Mouse (Mus musculus) thymus, postnatal 10 days (tissue): ENCODE results near the gene Gm27027.
A peak's percentile ranks its signal among the peaks of the same experiment; 100 is the strongest.

Experiments
- DNase-seq, 2 experiments: peaks; one replicate each; pipeline ENCODE4 v3.0.0; 2021; ENCODE audit warnings: low spot score in 2 of 2

Gene Gm27027

DNA sequence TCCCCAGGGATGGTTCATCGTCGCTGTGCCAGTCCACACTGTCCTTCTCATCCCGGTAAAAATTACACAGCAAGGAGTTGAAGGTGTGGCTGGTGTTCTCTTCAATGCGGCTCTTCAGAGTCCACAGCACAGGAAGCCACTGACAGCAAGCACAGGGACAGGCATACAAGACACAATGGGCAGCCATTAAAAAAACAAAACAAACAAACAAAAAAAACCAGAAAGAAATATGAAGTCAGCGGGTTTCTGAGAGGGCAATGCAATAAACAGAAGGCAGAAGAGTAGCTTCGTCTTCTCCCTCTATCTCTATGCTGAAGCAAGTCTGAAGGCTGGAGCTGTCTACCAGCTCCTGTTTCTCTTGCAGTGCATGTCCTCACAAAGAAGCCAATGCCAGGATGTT lies at the start of gene Gm27027:
TSS of gene Gm27027 (minus strand) at position 101 of the 400 bp plus-strand sequence.
- no peak for DNase-seq

DNA sequence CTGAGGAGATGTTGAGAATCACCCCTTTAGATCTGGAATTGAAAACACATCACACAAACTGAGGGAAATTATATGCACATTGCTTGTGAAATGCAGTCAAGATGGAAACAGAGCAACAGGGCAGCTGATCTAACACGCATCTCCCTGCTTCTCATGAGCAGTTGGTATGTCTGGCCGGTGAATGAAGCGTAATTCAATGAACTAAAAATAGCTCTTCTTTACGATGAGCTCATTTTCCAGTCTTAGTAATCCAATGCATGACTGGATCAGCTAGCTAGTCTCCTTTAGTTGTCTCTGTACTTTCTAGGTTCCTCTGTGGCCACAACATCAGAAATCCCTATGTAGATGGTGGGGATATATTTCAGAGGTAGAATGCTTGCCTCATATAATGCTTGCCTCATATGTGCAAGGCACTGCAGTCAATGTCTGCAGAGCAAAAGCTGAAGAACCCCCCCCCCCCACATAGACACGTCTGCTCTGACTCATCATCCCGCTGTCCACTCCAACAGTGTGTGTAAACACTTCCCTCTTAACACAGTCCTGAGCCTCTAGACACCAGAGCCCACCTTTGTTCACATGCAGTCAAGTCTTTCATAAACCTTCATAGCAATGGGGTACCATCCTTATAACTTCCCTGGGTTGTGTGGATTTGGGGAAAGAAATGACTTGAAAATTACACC lies 49.4 kb upstream of the Gm27027 start:
- no peak for DNase-seq

DNA sequence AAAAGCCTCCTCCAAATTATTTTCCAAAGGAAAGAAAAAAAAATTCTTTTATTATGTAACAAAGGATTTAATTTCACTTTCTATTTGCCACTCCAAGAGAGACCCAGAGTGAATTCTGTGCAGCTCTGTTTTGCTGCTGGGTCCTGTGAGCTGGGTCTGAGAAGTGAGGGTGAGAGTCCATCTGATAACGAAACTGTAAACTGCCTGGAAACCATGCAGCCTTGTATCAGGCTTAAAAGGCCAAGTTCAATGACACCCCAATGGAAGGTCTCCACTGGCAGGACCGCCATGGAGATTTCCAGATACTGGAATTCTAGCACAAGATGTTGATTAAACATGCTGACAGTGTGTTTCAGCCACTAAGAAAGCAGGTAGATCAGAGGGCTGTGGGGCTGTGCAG lies 48.0 kb upstream of the Gm27027 start:
- DNase-seq, result no peak

DNA sequence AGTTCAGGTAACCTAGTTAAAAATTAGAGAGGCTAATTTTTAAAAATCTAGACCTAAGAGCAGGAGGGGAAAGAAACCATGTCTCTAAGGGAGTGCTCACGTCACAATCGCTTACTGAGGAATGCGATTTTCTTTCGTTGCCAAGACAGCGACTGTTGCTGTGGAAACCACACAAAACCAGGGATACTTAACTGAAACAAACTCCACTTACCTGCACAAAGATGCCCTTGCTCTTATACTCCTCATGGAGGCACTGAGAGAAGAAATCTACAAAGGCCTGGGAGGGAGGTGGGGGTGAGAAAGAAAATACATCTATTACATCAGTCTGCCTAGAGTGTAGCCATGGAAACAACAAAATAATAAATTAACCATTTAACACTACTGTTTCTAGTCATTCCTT lies 47.5 kb upstream of the Gm27027 start:
- no peak for DNase-seq

DNA sequence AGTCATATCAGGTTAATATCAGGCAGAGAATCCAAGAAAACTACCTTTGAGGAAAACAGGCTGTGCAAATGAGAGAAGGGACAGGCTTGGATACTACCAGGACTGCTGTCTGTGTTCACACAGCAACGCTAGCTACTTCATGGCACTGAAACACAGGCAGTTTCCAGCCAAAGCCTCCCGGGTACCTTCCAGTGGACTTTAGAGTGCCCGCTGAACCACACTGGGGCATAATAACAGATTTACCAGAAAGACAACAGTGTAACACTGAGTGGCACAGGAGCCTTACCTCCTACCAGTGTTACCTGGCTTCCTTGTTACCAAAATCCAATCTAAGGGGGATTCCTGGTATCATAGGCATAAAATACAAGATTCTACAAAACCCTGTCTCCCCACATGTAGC lies 46.3 kb upstream of the Gm27027 start:
- no peak for DNase-seq

DNA sequence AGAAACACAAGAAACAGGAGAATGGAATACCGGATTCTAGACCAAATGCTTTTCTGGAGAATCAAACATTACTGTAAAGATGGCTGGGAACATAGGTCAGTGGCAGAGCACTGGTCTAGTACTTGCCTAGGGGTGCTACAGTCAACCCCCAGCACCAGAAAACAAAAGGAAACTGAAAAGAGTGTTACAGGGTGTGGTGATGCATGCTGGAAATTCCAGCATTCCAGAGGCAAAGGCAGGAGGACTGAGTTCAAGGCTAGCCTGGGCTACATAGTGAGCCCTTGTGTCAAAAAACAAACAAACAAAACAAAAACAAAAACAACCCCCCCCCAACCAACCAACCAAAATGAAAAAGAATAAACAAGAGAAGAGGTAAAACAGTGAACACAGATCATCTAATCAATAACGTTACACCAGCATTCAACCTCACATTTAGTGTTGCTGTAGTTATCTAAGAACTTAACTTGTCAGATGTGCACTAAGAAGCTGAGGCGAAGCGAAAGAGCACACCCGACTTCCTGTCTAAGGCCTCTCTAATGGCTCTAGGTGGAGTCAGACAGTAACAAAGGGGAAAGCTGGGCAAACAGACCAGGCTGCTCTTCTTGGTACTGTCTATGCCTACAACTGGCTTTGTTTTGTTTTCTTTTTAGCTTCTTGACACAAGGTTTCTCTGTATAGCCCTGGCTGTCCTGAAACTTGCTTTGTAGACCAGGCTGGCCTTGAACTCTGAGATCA lies 44.4 kb upstream of the Gm27027 start:
- no peak for DNase-seq

DNA sequence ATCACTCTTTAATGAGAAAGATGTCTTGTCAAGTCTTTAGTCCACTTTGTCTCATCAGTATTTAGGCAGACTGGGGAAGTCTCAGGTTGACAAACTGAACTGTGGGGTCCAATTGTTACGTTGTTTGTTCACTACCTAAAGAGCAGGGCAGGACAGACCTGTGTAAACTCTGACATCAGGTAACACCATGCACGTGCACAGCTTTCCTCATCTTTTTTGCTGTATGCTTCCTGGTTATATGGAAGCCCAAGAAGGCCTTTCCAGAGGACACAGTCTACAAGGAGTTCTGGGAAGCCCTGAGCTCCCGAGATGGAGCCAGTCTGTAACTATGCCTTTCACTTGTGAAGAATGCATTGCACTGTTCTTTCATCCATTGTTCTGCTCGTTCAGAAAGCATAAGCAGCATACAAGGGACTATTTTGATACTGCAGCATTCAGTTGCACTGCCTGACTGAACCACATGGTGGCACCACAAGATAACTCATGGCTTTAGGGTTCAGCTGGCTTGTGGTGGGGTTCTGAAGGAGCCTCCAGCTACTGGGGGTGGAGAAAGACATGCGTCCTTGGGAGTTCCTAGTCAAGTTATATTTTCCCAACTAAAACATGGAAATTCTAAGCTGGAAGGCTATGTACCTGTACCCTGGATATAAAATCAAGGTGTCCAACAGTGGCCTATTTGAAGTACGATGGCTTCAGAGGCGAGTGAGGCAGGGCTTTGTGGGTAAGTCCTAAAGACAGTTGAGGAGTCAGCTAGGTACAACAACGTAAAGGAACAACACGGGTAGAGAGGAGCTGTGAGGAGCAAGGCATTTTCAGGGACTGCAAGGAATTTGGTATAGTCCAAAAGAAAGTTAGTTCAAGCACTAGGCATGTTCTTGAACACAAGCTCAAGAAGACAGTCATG lies 39.5 kb upstream of the Gm27027 start:
- peak; percentile 20 to 51 for DNase-seq

DNA sequence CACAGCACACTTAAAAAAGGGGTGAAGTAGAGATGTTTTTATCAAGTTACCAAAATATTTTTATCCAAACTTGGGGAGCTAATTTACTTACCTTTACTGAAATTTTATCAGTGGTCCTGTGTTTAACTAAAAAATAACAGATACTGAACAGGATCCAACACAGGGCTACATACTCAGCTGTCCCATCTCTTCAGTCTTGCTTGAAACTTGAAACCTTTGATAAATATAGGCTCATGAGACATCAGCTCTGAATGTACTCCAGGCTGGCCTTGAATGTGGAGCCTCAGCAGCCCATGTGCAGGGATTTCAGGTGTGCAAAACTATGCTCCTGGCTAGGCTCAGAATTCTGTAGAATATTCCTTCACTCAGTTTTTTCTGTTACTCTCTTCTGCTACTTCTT lies 34.4 kb upstream of the Gm27027 start:
- no peak for DNase-seq

DNA sequence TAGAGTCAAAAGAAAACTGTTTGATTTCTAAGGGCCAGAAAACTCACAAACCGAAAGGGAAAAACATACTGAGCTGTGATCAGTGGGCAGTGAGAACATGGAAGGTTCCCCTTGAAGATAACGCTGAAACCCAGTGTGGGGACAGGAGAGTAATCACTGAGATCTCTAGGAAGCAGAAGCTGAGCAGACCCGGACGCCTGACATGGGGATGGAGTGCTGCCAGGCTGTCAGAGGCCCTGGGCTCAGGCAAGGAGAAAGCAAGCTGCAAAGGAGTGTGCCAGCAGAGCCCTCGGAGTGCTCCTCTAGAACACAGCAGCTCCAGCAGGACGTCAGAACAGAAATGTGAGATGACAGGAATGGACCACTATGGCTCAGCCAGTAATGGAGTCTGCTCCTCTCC lies 28.5 kb upstream of the Gm27027 start:
- DNase-seq, result no peak

DNA sequence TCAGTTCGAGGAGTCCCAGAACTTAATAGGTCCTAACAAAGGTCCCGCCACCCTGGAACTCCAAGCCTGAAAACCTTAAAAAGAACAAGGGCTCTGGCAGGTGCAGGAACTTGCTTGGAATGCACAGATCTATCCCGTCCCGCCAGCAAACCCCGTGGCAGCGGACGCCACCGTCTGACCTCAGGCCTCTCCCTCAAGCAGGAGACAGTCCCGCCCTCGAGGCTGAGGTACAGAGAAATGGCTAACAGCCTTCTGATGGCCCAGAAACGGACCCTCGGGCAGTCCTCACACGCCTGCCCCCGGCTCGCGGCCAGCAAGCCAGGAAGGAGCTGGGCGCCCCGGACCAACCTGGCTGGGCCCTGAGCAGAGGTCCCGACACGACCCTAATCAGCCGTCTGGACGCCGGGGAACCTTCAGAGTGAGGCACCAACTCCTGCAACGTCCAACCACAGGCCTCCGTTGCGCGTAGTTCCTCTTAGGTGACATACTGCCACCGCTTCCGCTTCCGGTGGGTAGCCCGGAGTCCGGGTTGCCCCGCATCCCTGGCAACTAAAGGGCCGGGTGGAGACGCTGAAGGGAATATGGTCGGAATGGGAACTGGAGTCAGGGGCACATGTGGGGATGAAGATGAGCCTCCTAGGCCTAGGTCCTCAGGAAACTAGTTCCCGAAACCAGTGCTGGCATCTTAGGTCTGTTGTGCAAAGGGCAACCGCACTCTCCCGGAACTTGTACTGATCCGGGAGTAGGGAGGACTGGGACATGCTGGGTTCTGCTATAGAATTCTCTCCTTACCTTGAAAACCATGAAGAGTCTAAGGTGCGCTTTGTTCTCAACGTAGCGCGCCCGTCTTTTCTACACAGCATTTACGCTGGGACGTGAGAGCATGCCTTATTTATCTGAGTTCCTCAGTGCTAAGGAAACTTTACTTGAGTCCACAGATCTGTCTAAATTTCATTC lies 14.5 kb upstream of the Gm27027 start, which contains the start of gene Alkbh3:
TSS of gene Alkbh3 (minus strand) at position 473 of the 957 bp plus-strand sequence.
- peak; percentile 84 to 89 for DNase-seq

DNA sequence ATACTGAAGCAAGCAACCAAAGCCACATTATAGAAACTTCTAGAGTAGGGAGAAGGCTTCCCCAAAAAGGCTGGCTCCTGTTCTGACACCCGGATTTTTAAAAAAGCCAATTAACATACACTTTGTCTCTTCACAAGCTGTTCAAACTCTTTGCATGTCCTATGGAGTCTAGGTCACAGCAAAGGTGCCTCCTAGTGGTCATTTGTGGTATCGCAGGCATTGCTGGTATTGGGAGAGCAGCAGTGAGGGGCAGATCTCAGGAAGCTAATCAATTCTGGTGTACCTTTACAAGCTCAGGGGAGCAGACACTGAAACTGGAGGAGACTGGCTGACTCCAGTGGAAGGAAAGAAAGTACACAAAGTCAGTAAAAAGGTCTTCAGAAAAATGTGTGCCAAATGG lies 6.2 kb upstream of the Gm27027 start:
- DNase-seq, result peak; percentile 42 to 81

DNA sequence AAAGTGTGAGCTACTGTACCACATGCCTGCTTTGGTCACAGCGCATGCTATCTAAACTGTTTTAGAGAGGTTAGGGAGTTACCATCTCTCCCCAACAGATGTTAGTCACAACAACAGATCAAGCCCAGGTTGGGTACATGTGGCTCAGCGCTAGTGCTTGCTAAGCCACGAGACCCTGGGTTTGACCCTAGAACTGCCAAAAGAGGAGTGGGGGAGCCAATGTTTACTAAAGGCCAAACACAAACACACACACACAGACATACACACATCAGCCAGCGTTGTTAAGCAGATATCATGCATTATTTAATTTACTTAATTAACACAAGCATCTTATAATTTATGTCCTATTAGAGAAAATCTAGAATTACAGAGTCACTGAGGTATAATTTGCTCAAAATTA lies 5.8 kb upstream of the Gm27027 start:
- DNase-seq, result no peak

DNA sequence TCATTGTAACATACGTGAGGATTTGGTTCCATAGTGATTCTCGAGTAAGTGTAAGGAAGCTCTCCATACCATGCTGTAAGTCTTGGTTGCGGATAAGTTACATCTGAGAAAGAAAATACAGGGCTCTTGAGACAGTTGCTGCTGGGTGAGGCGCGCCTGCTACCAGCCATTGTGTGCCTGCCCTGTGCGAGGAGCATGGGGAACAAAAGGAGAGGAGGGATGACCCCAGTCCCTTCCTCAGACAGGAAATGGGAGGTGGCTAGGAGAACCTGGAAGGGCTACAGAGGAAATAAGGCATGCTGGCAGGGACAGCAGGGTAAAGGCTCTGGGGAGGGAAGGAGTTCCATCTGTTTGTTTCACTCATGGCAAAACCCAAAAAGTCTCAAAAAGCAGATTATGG lies 5.3 kb upstream of the Gm27027 start:
- no peak for DNase-seq

DNA sequence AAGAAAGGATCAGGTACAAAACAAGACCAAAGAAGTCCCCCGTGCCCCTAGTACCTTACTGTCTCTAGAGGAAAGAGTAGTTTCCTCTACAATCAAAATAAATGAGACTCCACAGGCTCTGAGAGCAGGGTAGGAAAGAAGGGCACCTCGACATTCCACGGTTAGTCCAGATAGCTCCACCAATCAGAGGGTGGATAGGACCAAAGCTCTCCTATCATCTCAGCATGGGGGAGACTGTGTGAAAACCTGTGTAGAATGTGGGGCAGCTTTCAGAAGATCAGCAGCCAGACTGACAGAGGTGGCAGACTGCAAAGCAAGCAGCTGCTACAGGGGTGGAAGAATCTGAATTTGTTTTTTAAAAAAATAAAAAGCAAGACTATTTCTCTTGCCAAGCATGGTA lies 3.3 kb downstream of the Gm27027 start:
- DNase-seq, result no peak

DNA sequence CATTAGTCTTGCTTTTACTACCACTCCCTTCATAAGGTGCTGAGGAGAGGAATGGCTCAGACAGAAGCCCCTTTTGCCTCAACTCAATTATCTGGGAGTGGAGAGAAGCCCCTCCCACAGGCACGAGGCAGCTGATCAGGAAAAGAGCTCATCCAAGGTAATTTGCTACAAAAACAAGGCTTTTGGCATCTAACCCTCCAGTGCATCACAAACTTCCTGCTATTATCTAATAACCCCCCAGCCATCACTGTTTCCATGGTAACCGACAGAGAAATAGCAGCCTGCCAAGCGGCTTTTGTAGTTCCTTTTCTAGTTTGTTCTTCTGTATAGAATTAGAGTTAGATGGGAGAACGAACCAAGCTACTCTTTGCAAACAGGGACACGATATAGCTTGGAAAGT lies 3.9 kb downstream of the Gm27027 start:
- DNase-seq, result no peak

DNA sequence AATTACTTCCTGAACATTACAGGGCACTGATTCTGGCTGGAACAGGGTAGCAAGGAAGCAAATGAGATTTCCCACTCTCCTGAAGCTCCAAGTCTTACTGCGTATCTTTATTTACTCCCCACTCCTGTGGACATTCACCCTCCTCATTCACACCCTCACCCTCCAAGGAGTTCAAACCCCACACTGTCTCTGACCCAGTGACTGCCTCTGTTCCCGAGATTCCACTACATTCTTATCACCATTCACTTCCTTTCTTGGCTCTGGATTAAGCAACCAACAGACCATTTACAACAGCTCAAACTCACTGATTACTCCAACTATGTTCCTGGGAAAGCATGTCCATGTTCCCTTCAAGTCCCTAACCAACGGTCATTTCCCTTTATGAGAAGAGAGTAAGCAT lies 4.8 kb downstream of the Gm27027 start:
- no peak for DNase-seq

DNA sequence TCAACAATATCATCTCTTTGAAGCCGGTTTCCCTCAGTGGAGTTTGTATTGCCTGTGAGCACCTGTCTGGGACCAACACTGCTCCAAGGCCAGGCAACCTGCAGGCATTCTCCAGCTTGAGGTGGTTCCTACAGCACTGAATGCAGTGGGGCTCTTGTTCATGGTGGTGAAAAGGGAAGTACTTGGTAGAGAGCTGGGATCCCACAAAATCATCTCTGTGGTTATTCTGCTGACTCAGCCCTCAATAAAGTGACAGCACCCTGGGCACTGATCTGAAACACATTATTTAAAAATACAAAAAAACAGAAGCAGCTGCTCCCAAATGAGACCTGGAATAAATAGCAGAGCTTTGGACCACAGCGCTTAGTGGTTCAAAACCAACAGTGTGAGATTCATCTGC lies 7.7 kb downstream of the Gm27027 start:
- DNase-seq, result no peak

DNA sequence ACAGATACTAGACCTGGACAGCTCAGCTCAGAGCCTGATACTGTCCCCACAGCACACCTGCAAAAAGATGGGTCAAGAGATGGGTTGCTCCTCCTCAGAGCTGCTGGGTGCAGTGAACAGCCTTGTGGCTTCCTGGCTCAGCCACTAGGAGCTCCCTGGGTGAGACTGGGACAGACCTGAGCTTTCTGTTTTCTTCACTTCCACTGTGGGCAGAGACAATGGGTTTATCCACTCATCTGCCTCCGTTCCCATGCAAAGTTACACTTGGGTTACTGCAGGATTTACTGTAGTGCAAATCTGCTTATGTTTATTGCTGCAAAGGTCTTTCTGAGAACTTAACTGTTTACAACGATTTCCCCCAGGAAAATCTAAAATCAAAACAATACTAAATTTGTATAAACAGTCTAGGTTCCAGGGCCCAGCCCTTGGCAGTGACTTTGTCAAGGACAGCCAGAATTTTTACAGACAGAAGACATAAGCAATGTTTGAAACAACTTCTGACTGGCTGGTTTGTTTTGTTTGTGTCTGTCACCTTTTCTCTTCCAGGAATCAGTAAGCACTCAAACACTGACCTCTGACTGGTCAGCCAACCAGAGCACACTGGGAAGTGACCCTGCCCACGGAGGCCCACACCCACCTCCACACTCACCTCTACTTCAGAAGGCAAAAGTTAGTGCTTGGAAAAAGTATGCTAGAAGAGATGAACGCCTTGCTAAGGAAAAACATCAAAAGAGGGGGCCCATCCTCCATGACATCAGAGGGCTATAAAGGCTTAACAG lies 13.5 kb downstream of the Gm27027 start:
- no peak for DNase-seq

DNA sequence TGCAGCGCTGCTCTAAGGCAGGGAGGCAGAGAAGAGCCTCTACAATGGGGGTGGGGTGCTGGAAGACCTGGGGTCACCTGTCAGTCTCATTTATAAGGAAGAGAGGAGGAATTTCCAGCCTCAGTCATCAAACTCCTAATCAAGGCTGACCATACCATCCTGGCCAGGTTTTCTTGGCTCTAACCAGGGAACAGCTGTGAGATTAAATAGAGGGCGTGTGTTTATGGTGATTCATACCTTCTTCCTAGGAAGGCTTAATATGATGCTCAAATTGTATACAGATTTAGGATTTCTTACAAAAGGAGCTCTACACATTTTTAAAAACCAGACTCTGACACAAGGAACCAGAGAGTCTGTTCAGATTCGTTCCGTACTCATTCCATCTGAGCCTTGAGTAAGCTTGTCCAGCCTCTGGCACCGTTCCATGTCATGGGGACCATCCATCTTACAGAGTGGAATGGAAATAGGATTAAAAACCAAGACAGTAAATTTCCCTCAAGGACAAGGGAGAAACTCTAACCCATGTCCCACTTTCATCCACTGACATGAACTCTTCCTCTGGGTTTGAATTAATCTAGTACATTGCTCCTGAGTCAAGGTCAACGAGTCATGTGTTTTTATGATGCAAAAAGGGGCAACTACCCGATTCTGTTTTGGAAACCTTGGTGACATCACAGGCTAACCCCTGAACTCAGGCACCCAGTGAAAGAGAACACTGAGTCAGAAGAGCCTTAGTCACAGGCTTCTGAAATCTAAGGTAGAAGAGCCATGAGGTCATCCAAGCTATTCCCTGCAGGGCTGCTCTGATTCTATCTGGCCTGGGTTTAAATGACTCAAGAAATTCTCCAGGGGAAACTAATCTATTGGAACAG lies 16.7 kb downstream of the Gm27027 start:
- DNase-seq, result no peak
